In genomic region chr1:26229291-26230053, GRCm38 (mm10) we compare ENCODE assay signal across 22 mouse cellular contexts.
DNase-seq lines count a peak whose midpoint lies in the region; ATAC-seq lines count a peak whose summit lies in the region.
"Had no signal": no experiment of that assay in that cellular context is flagged by ENCODE, and none has a peak within 500 bp of the region (broad histone marks: within the 10 kb centered on the region; RNA-seq: fewer than 3 reads in every experiment).

No protein-coding gene starts in this region.

- 70% methylated on average over 8 of the region's 8 CpGs for WGBS in midbrain, embryonic 10.5 days
- WGBS in midbrain, embryonic 14.5 days = 52% methylated on average over 8 of the region's 8 CpGs
- WGBS in forebrain, embryonic 14.5 days = 47% methylated on average over 8 of the region's 8 CpGs

- H3K36me3 ChIP-seq in midbrain, embryonic 10.5 days = no peaks in the 10 kb centered on the region
- H3K36me3 ChIP-seq in midbrain, embryonic 14.5 days (ENCODE audit: control insufficient read depth, insufficient read depth, low read length) = no peaks in the 10 kb centered on the region
- no peaks in the 10 kb centered on the region for H3K36me3 ChIP-seq in forebrain, embryonic 14.5 days (ENCODE audit: control insufficient read depth, insufficient read depth, low read length)
- H3K36me3 ChIP-seq: embryonic facial prominence, embryonic 15.5 days; heart, embryonic 12.5 days had no signal

- H3K4me3 ChIP-seq in midbrain, embryonic 10.5 days = no peak overlapping the region
- no peak overlapping the region for H3K4me3 ChIP-seq in midbrain, embryonic 14.5 days (replicated peaks; ENCODE audit: low read depth, low read length)
- H3K4me3 ChIP-seq in forebrain, embryonic 14.5 days (ENCODE audit: low read depth, low read length) = no peak overlapping the region
- H3K4me3 ChIP-seq: embryonic facial prominence, embryonic 15.5 days; gastrocnemius, adult 2 months; heart, embryonic 12.5 days had no signal

- H3K27me3 ChIP-seq in midbrain, embryonic 10.5 days (ENCODE audit: low read depth, poor library complexity, severe bottlenecking) = no peaks in the 10 kb centered on the region
- no peaks in the 10 kb centered on the region for H3K27me3 ChIP-seq in midbrain, embryonic 14.5 days (ENCODE audit: control insufficient read depth, insufficient read depth, low read length)
- no peaks in the 10 kb centered on the region for H3K27me3 ChIP-seq in forebrain, embryonic 14.5 days (replicated peaks; ENCODE audit: control insufficient read depth, insufficient read depth, low read length)
- H3K27me3 ChIP-seq: embryonic facial prominence, embryonic 15.5 days; heart, embryonic 12.5 days had no signal

- no peak overlapping the region for H3K27ac ChIP-seq in midbrain, embryonic 10.5 days (replicated peaks)
- no peak overlapping the region for H3K27ac ChIP-seq in midbrain, embryonic 14.5 days (replicated peaks; ENCODE audit: low read depth, low read length)
- H3K27ac ChIP-seq in forebrain, embryonic 14.5 days (ENCODE audit: low read depth, low read length) = no peak overlapping the region
- H3K27ac ChIP-seq: embryonic facial prominence, embryonic 15.5 days; gastrocnemius, adult 2 months; kidney, postnatal 0 days had no signal

- no peak overlapping the region for H3K9ac ChIP-seq in midbrain, embryonic 14.5 days (replicated peaks; ENCODE audit: low read length)
- no peak overlapping the region for H3K9ac ChIP-seq in forebrain, embryonic 14.5 days (ENCODE audit: low read length)
- H3K9ac ChIP-seq: embryonic facial prominence, embryonic 15.5 days; heart, embryonic 12.5 days had no signal

- H3K4me1 ChIP-seq in midbrain, embryonic 10.5 days = peaks cover 8% of the 10 kb centered on the region
- no peaks in the 10 kb centered on the region for H3K4me1 ChIP-seq in midbrain, embryonic 14.5 days (ENCODE audit: control insufficient read depth, insufficient read depth, low read length)
- peaks cover 3% of the 10 kb centered on the region; the same call in 1 of the 2 replicates for H3K4me1 ChIP-seq in forebrain, embryonic 14.5 days (ENCODE audit: control insufficient read depth, insufficient read depth, low read length)
- H3K4me1 ChIP-seq: embryonic facial prominence, embryonic 15.5 days; heart, embryonic 12.5 days had no signal

- peak; percentile 3 for DNase-seq in embryo, embryonic 10 days (ENCODE audit: low spot score)
- DNase-seq in embryo, embryonic 9.5 days (ENCODE audit: extremely low spot score) = no peak
- peak; percentile 11 for DNase-seq in midbrain, embryonic 10.5 days (ENCODE audit: low spot score)
- DNase-seq in midbrain, embryonic 14.5 days = no peak
- DNase-seq in R1 (ENCODE audit: low read depth, low spot score) = peak; percentile 72
- peak; percentile 14 for DNase-seq in forebrain, embryonic 14.5 days (ENCODE audit: low spot score)
- DNase-seq in cerebellum, adult 9-11 months = no peak
- DNase-seq in kidney, postnatal 4 days = no peak
- DNase-seq: adrenal gland, postnatal 36 days; cerebellum, adult 2 months; gastrocnemius, adult 2 months; heart, postnatal 14 days; kidney, adult 18-20 months; left cerebral cortex, postnatal 4 days; liver; right cerebral cortex, postnatal 25 days; thymus, postnatal 36 days had no signal

- no peaks in the 10 kb centered on the region for H3K9me3 ChIP-seq in midbrain, embryonic 10.5 days (replicated peaks)
- no peaks in the 10 kb centered on the region for H3K9me3 ChIP-seq in midbrain, embryonic 14.5 days (ENCODE audit: control insufficient read depth, low read length)
- no peaks in the 10 kb centered on the region for H3K9me3 ChIP-seq in forebrain, embryonic 14.5 days (replicated peaks; ENCODE audit: control insufficient read depth, low read length)
- H3K9me3 ChIP-seq: embryonic facial prominence, embryonic 15.5 days; heart, embryonic 12.5 days had no signal

- no peak overlapping the region for H3K4me2 ChIP-seq in midbrain, embryonic 14.5 days (ENCODE audit: low read length)
- no peak overlapping the region for H3K4me2 ChIP-seq in forebrain, embryonic 14.5 days (ENCODE audit: low read length)
- H3K4me2 ChIP-seq: embryonic facial prominence, embryonic 15.5 days; heart, embryonic 12.5 days had no signal

- no peak for ATAC-seq in midbrain, embryonic 14.5 days (ENCODE audit: low FRiP score, low TSS enrichment)
- ATAC-seq in forebrain, embryonic 14.5 days = peak; percentile 58
- ATAC-seq: CD4-positive, CD25-positive, alpha-beta regulatory T cell, adult 4 months; lung, postnatal 0 days had no signal

Comparison
In these comparisons a context has a peak if more than half of its experiments do, and no peak if none do; other contexts are left out.
1. DNase-seq: peak in embryo, embryonic 10 days (single experiment), midbrain, embryonic 10.5 days (single experiment), R1 (single experiment) and forebrain, embryonic 14.5 days (single experiment); none in embryo, embryonic 9.5 days (single experiment), midbrain, embryonic 14.5 days (single experiment), cerebellum, adult 9-11 months (single experiment) and kidney, postnatal 4 days (0 of 2).